Mouse (Mus musculus) embryonic facial prominence, embryonic 13.5 days (tissue): ENCODE measurements around the gene Cybb. TPM values are rescaled to one million over a fixed set of nuclear protein-coding genes. Genes with fewer than 3 reads are reported as not detected.
"Not testable (repeated sequence)": the region's sequence is repeated elsewhere in the genome, so short reads cannot be mapped to it uniquely, and the experiment has no call there.

Experiments used
- ATAC-seq: fragments of 200-750 bp; cut with Nextera tagmentation; 2 replicates; pipeline ENCODE4 v1.8.0; 2017; ENCODE audit warnings: low read depth; ENCODE audit not compliant: insufficient number of reproducible peaks, insufficient read depth, low FRiP score, low TSS enrichment
- H3K27ac ChIP-seq: fragments of 300-500 bp; sonication (generic); 2 replicates; pipeline ENCODE4 v1.5.1; 2015; ENCODE audit warnings: moderate library complexity, mild to moderate bottlenecking, inconsistent platforms
- H3K27me3 ChIP-seq: fragments of 300-500 bp; sonication (generic); 2 replicates; pipeline ENCODE4 v1.6.1; 2015; ENCODE audit warnings: mild to moderate bottlenecking, inconsistent platforms
- H3K36me3 ChIP-seq: fragments of 300-500 bp; sonication (generic); 2 replicates; pipeline ENCODE4 v1.6.1; 2015; ENCODE audit warnings: mild to moderate bottlenecking, inconsistent platforms
- H3K4me1 ChIP-seq: fragments of 300-500 bp; sonication (generic); 2 replicates; pipeline ENCODE4 v1.6.1; 2015; ENCODE audit warnings: inconsistent platforms
- H3K4me2 ChIP-seq: fragments of 300-500 bp; sonication (generic); 2 replicates; pipeline ENCODE4 v1.6.1; 2015; ENCODE audit warnings: moderate library complexity, mild to moderate bottlenecking, inconsistent platforms
- H3K4me3 ChIP-seq: fragments of 300-500 bp; sonication (generic); 2 replicates; pipeline ENCODE4 v1.5.1; 2015; ENCODE audit warnings: mild to moderate bottlenecking, inconsistent platforms
- H3K9ac ChIP-seq: fragments of 300-500 bp; sonication (generic); 2 replicates; pipeline ENCODE4 v1.6.1; 2015; ENCODE audit warnings: mild to moderate bottlenecking, inconsistent platforms
- H3K9me3 ChIP-seq: fragments of 300-500 bp; sonication (generic); 2 replicates; pipeline ENCODE4 v1.6.1; 2016; ENCODE audit warnings: inconsistent platforms
- WGBS: fragments of 180-500 bp; shearing (Covaris S2); methylation state at CpG from one replicate; pipeline ENCODE4 v1.1.7; 2015; ENCODE audit warnings: mixed read lengths; 5-methylcytosine and 5-hydroxymethylcytosine counted together
- polyA plus RNA-seq: library from polyadenylated mRNA; unstranded; fragments of >200 nt; fragmentation: Nextera tagmentation; extraction: Ambion mirVana; gene quantifications from 2 replicates; pipeline ENCODE4 v1.2.1, GENCODE M21; 2015

Cybb gene
- 0.81 and 2.3 TPM in 2 replicates for polyA plus RNA-seq

DNA sequence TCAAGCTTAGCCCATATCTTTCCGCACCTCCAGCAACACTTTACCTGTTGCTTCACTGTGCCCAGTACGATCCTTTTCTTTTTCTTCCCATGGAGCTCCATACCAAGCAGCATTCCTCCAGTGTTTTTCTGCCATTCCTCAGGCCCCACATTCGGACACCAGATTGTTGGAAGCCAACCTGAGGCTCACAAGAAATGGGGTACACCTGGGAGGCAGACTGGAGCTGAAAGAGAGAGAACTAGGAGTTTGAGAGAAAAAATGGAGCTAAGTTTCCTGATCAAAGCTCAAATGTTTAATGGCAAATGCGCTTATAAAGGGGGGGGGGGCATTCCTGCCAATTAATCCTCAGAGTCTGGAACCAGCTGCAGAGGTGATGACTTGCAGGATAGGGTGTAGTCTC is at the start of gene Cybb:
Gene Cybb, minus strand, starts transcription at position 101 of the 400 bp plus-strand sequence.
- 85% methylated on average over 4 of the region's 4 CpGs for WGBS
- Histone ChIP-seq H3K4me3 (no peak within 1 kb of the TSS), H3K36me3 (no peaks in the 10 kb centered on the region), H3K27me3 (no peaks in the 10 kb centered on the region), H3K9ac (no peak within 1 kb of the TSS), H3K4me1 (no peaks in the 10 kb centered on the region), H3K27ac (no peak within 1 kb of the TSS), H3K4me2 (no peak within 1 kb of the TSS), H3K9me3 (no peaks in the 10 kb centered on the region)
- no peak for ATAC-seq

DNA sequence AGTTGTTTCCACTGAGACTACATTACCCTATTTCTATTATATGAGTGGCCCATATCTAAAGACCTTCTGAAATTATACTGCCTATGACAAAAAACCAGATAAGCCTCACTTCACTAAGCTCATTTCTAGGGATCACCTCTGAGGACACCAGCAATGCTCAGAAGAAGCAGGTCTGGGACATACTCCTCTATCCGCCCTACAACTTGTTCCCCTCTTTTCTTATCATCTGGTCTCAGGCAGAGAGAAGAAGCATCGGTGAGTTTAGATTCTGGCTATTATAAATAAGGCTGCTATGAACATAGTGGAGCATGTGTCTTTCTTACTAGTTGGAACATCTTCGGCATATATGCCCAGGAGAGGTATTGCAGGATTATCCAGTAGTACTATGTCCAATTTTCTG is 49.3 kb upstream of the Cybb start:
- ATAC-seq = no peak
- Histone ChIP-seq H3K4me1 (no peaks in the 10 kb centered on the region), H3K27ac (no peak overlapping the region), H3K4me2 (no peak overlapping the region), H3K36me3 (no peaks in the 10 kb centered on the region), H3K27me3 (no peaks in the 10 kb centered on the region), H3K9me3 (no peaks in the 10 kb centered on the region), H3K9ac (no peak overlapping the region), H3K4me3 (no peak overlapping the region)
- WGBS = 93% methylated on average over 3 of the region's 3 CpGs

- H3K9ac ChIP-seq, H3K4me3 ChIP-seq, ATAC-seq, H3K4me2 ChIP-seq, H3K9me3 ChIP-seq, H3K36me3 ChIP-seq, H3K4me1 ChIP-seq, H3K27ac ChIP-seq, H3K27me3 ChIP-seq: not testable (repeated sequence)
- 36% methylated on average over 2 of the region's 2 CpGs for WGBS
These were observed 32.4 kb upstream of the Cybb start for GRCm38 (mm10) chrX:9519969-9520368.

GRCm38 (mm10) chrX:9517531-9517930 is 30.0 kb upstream of the Cybb start:
- H3K9me3 ChIP-seq, H3K9ac ChIP-seq, H3K36me3 ChIP-seq, H3K27me3 ChIP-seq, H3K4me3 ChIP-seq, H3K4me1 ChIP-seq, H3K27ac ChIP-seq, ATAC-seq, H3K4me2 ChIP-seq: not testable (repeated sequence)

GRCm38 (mm10) chrX:9475036-9475435 is 12.5 kb downstream of the Cybb start:
- not testable (repeated sequence) for ATAC-seq, H3K4me3 ChIP-seq, H3K9me3 ChIP-seq, H3K27me3 ChIP-seq, H3K4me1 ChIP-seq, H3K27ac ChIP-seq, H3K9ac ChIP-seq, H3K4me2 ChIP-seq, H3K36me3 ChIP-seq
- WGBS = 81% methylated on average over 6 of the region's 6 CpGs

- no peak for ATAC-seq
- Histone ChIP-seq H3K27me3 (no peaks in the 10 kb centered on the region), H3K4me1 (no peaks in the 10 kb centered on the region), H3K36me3 (no peaks in the 10 kb centered on the region), H3K9me3 (no peaks in the 10 kb centered on the region), H3K9ac (no peak overlapping the region), H3K27ac (no peak overlapping the region), H3K4me2 (no peak overlapping the region), H3K4me3 (no peak overlapping the region)
These were observed 13.1 kb downstream of the Cybb start for GRCm38 (mm10) chrX:9474440-9474839.

DNA sequence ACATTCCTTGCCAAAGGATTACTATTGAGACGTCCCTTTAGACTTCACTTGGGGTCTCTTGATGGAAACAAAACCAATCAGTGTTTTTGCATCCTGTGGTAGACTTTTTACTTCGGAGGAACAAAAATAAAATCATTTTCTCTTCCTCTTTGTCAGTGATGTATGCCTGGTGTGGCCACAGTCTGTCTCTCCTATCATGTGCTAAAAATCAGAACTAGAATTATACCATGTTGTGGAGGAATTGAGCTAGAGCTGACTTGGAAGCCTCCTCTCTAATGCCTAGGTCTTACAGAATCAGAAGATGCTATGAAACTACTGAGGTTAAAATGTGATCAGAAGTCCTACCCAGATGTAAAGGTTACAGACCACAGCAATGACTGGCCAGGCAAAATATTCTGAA is 13.8 kb downstream of the Cybb start:
- Histone ChIP-seq H3K9me3 (no peaks in the 10 kb centered on the region), H3K27me3 (no peaks in the 10 kb centered on the region), H3K9ac (no peak overlapping the region), H3K4me3 (no peak overlapping the region), H3K27ac (no peak overlapping the region), H3K4me2 (no peak overlapping the region), H3K36me3 (no peaks in the 10 kb centered on the region), H3K4me1 (no peaks in the 10 kb centered on the region)
- 60% methylated on average over 2 of the region's 2 CpGs for WGBS
- no peak for ATAC-seq

DNA sequence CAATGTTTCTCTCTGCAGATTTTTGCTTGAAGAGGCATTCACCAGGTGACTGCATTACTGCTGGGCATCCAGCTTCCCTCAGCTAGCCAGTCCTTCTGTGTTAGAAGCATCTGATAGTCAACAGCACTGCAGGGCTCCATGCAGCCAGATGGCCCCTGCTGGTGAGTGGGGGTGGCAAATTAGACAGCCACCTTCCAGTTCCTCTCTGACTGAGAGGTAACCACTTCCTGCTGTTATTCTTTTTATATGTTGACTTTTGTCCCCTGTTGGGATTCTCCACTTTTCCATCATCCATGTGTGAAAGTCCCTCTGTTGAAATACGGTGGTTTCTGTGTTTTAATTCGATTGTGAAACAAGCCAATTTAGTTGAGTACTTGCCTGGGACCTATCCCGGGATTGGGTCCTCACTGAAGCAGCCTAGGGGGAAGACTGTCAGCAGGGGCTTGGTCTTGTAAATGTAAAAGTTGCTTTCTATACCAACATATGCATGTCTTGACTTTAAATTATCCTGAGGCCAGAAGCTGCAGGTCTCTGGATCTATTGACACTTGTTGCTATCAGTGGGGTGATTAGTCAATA is 16.7 kb downstream of the Cybb start:
- 50% methylated on average over 3 of the region's 3 CpGs for WGBS

DNA sequence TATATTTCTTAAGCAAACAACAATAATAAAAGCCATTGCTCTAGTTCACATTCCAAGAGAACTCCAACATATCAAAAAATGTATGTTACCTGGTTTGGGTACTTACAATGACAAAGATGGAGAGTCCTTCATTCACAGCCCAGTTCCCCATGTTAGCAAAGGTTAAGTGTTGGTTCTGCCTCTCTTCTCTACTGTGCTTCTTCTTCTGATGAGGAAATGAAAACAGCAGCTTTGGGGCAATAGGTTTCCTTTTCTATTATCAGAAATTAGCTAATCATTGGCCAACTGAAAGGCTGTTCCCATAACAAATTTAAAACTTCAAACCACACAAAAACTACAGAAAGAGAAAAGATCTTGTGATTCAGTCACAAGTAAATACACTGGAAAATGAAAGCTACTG is 18.5 kb downstream of the Cybb start:
- Histone ChIP-seq H3K9ac (no peak overlapping the region), H3K4me2 (no peak overlapping the region), H3K27ac (no peak overlapping the region), H3K4me3 (no peak overlapping the region), H3K27me3 (no peaks in the 10 kb centered on the region), H3K4me1 (no peaks in the 10 kb centered on the region), H3K36me3 (no peaks in the 10 kb centered on the region), H3K9me3 (no peaks in the 10 kb centered on the region)
- no peak for ATAC-seq

More for the DNA sequence above, 16.7 kb downstream of the Cybb start:
- Histone ChIP-seq H3K9ac (no peak overlapping the region), H3K4me2 (no peak overlapping the region), H3K36me3 (no peaks in the 10 kb centered on the region), H3K27me3 (no peaks in the 10 kb centered on the region), H3K4me1 (no peaks in the 10 kb centered on the region), H3K9me3 (no peaks in the 10 kb centered on the region), H3K27ac (no peak overlapping the region), H3K4me3 (no peak overlapping the region)
- ATAC-seq = no peak

GRCm38 (mm10) chrX:9467020-9467419 is 20.6 kb downstream of the Cybb start:
- Histone ChIP-seq H3K4me2 (no peak overlapping the region), H3K9me3 (no peaks in the 10 kb centered on the region), H3K27ac (no peak overlapping the region), H3K27me3 (no peaks in the 10 kb centered on the region), H3K36me3 (no peaks in the 10 kb centered on the region), H3K4me1 (no peaks in the 10 kb centered on the region), H3K9ac (no peak overlapping the region), H3K4me3 (no peak overlapping the region)
- 87% methylated on average over 4 of the region's 4 CpGs for WGBS
- ATAC-seq = no peak

- no peaks in the 10 kb centered on the region for H3K4me1 ChIP-seq
- no peaks in the 10 kb centered on the region for H3K9me3 ChIP-seq
- ATAC-seq = no peak
- no peak overlapping the region for H3K4me3 ChIP-seq
- H3K9ac ChIP-seq = no peak overlapping the region
- no peak overlapping the region for H3K27ac ChIP-seq
- 71% methylated on average over 2 of the region's 2 CpGs for WGBS
- no peaks in the 10 kb centered on the region for H3K27me3 ChIP-seq
- H3K4me2 ChIP-seq = no peak overlapping the region
- no peaks in the 10 kb centered on the region for H3K36me3 ChIP-seq
These were observed 21.7 kb downstream of the Cybb start for GRCm38 (mm10) chrX:9465890-9466289.

DNA sequence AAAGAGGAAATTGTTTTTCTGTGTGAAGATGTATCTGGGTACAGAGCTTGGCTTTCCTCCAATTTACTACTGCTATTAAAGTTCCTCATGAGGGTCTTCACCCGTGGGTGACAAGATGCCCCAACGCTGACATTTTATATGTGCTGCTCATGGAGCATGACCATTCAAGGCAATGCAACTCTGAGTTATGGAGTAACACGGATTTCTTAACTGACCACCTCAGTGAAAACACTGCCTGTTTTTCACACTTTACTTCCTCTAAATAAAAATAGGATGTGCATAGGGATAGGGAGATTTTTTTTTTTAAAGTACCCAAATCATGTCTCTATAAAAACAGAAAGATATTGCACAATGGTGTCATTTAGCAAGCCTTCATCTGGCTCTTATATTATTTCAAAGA is 24.9 kb downstream of the Cybb start:
- H3K9me3 ChIP-seq = no peaks in the 10 kb centered on the region
- H3K4me1 ChIP-seq = no peaks in the 10 kb centered on the region
- H3K27ac ChIP-seq = no peak overlapping the region
- H3K27me3 ChIP-seq = no peaks in the 10 kb centered on the region
- H3K36me3 ChIP-seq = no peaks in the 10 kb centered on the region
- WGBS = 85% methylated on average over 3 of the region's 3 CpGs
- H3K9ac ChIP-seq = no peak overlapping the region
- no peak overlapping the region for H3K4me2 ChIP-seq
- ATAC-seq = no peak
- H3K4me3 ChIP-seq = no peak overlapping the region

DNA sequence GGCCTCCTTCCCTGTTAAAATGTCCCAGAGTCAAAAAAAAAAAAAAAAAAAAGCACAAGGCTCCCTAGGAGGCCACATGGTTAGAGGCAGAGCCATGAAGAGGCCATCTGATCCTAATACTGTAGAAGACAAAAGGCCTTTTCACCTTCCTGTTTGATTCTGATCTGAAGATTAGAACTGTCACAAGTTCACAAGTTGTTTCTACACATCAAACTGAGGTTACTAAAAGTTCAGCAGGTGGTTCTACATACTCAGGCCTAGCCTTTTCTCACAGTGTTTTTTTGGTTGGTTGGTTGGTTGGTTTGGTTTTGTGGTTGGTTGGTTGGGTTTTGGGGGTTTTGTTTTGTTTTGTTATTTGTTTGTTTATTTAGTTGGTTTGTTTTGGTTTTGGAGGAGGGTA is 26.2 kb downstream of the Cybb start:
- no peaks in the 10 kb centered on the region for H3K9me3 ChIP-seq
- H3K36me3 ChIP-seq = no peaks in the 10 kb centered on the region
- no peaks in the 10 kb centered on the region for H3K4me1 ChIP-seq
- ATAC-seq = no peak
- no peak overlapping the region for H3K4me3 ChIP-seq
- no peak overlapping the region for H3K4me2 ChIP-seq
- H3K9ac ChIP-seq = no peak overlapping the region
- no peak overlapping the region for H3K27ac ChIP-seq
- no peaks in the 10 kb centered on the region for H3K27me3 ChIP-seq
